Mouse (Mus musculus): ENCODE measurements around the gene Srd5a2. TPM values are rescaled to one million over a fixed set of nuclear protein-coding genes. Genes with fewer than 3 reads are reported as not detected.

The Srd5a2 gene
- polyA plus RNA-seq, 1 experiment from 2014 or later = not detected

DNA sequence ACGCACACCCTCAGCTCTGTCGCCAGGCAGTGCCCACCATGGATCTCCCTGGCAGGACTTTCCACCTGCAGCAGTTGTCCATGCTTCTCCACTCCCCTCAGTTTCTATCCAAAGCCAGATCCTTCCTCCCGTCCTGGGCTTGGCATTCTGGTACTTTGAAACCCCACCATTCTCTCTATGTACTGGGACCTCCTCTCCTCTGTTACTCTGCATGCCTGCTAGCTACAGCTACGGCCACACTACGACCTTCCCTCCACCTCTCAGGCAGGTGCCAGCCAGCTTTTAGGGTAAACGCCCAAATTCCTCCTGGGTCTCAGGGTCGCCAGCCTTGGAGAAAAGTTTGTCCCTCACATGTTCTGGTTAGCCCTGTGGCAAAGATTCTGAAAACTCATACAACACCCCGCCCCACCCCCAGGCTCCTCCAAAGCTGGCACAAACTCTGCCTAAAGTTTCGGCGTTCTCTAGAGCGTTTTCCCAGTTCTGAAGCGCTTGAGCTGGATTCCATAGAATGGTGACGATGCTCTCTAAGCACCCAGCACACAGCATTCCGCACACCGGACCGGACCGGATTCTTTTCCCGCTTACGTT lies 607 bp upstream of the Srd5a2 start:
- Histone ChIP-seq H3K9ac (no peak overlapping the region), H3K36me3 (ENCODE audit: insufficient read depth) (no peaks in the 10 kb centered on the region), H3K4me2 (peak overlapping the region; percentile 47), H3K27me3 (ENCODE audit: insufficient read depth, low read length) (peaks cover 54% of the 10 kb centered on the region), H3K4me1 (ENCODE audit: insufficient read depth) (no peaks in the 10 kb centered on the region), H3K9me3 (ENCODE audit: low read depth, low read length) (no peaks in the 10 kb centered on the region), H3K27ac (ENCODE audit: low read depth) (no peak overlapping the region), H3K4me3 (ENCODE audit: low read depth, low read length) (peak overlapping the region; percentile 17; the same call in 1 of the 2 replicates)
- DNase-seq (peak; percentile 11), ATAC-seq (ENCODE audit: insufficient read depth) (no peak)
- 4% methylated on average over 19 of the region's 19 CpGs for WGBS
- no peak for TF ChIP-seq CTCF (IDR thresholded peaks at IDR 0.05; ENCODE audit: low read depth)

GRCm38 (mm10) chr17:74043754-74044153 lies 4.0 kb downstream of the Srd5a2 start:
- 62% methylated on average over 4 of the region's 4 CpGs for WGBS
- ATAC-seq (ENCODE audit: insufficient read depth) = no peak
- H3K4me3 ChIP-seq (ENCODE audit: low read depth, low read length) = no peak overlapping the region

GRCm38 (mm10) chr17:74020526-74021203 lies 27.1 kb downstream of the Srd5a2 start:
- Histone ChIP-seq H3K9me3 (ENCODE audit: low read depth, low read length) (no peaks in the 10 kb centered on the region), H3K4me3 (ENCODE audit: low read depth, low read length) (no peak overlapping the region), H3K27ac (ENCODE audit: low read depth) (no peak overlapping the region), H3K27me3 (ENCODE audit: insufficient read depth, low read length) (no peaks in the 10 kb centered on the region), H3K9ac (no peak overlapping the region), H3K4me1 (ENCODE audit: insufficient read depth) (no peaks in the 10 kb centered on the region), H3K36me3 (ENCODE audit: insufficient read depth) (no peaks in the 10 kb centered on the region), H3K4me2 (no peak overlapping the region)
- DNase-seq = peak; percentile 94
- peak; percentile 98 for TF ChIP-seq CTCF (IDR thresholded peaks at IDR 0.05; ENCODE audit: low read depth)
- ATAC-seq (ENCODE audit: insufficient read depth) = peak; percentile 91
- WGBS = 37% methylated on average over 8 of the region's 8 CpGs

More at GRCm38 (mm10) chr17:74043754-74044153, 4.0 kb downstream of the Srd5a2 start:
- Histone ChIP-seq H3K27me3 (ENCODE audit: insufficient read depth, low read length) (peaks cover 45% of the 10 kb centered on the region), H3K4me1 (ENCODE audit: insufficient read depth) (no peaks in the 10 kb centered on the region), H3K9ac (no peak overlapping the region), H3K9me3 (ENCODE audit: low read depth, low read length) (no peaks in the 10 kb centered on the region), H3K27ac (ENCODE audit: low read depth) (no peak overlapping the region), H3K4me2 (no peak overlapping the region), H3K36me3 (ENCODE audit: insufficient read depth) (no peaks in the 10 kb centered on the region)
- no peak for TF ChIP-seq CTCF (IDR thresholded peaks at IDR 0.05; ENCODE audit: low read depth)
- no peak for DNase-seq

DNA sequence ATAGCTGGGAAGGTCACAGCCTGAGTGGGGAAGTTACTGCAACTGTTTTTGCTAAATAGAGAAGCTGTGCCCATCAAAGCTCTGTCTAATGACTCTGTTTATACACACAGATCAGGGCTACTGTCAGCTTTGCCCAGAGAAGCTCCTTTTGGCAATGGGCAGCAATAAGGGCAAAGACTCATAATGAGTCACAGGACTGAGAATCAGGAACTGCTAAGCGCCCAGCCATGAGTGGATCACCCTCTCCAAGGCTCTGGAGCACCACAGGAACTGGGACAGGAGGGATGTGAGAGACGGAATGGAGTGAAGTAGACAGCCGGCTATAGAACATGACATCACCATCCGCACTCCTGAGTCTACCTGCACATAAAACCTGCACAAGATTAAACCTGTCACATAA lies 29.4 kb downstream of the Srd5a2 start:
- Histone ChIP-seq H3K9ac (no peak overlapping the region), H3K9me3 (ENCODE audit: low read depth, low read length) (no peaks in the 10 kb centered on the region), H3K4me2 (no peak overlapping the region), H3K4me3 (ENCODE audit: low read depth, low read length) (no peak overlapping the region), H3K36me3 (ENCODE audit: insufficient read depth) (no peaks in the 10 kb centered on the region), H3K27me3 (ENCODE audit: insufficient read depth, low read length) (no peaks in the 10 kb centered on the region), H3K27ac (ENCODE audit: low read depth) (no peak overlapping the region), H3K4me1 (ENCODE audit: insufficient read depth) (no peaks in the 10 kb centered on the region)
- TF ChIP-seq CTCF (IDR thresholded peaks at IDR 0.05; ENCODE audit: low read depth) = no peak
- ATAC-seq (ENCODE audit: insufficient read depth) = no peak
- DNase-seq = no peak
- WGBS = 81% methylated on average over 4 of the region's 4 CpGs

DNA sequence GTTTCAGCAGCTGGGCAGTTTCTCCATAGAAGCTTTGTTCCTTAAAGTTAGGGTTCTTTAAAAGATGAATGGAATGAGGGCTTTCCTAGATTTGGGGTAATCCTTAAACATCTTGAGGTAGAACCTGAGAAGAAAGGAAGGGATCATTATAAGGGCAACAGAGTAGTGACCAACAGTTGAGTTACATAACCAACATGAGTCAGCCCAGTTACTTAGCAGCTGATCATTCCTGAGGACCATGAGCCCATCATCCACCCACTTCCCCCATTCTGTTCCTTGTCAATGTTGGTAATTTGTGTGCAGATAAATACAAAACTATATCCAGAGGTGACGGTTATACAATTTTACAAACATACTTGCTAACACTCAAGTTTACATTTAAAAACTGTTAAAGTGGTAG lies 30.1 kb downstream of the Srd5a2 start:
- no peaks in the 10 kb centered on the region for H3K4me1 ChIP-seq (ENCODE audit: insufficient read depth)
- H3K27me3 ChIP-seq (ENCODE audit: insufficient read depth, low read length) = no peaks in the 10 kb centered on the region
- H3K36me3 ChIP-seq (ENCODE audit: insufficient read depth) = no peaks in the 10 kb centered on the region
- ATAC-seq (ENCODE audit: insufficient read depth) (no peak), DNase-seq (no peak)
- H3K27ac ChIP-seq (ENCODE audit: low read depth) = no peak overlapping the region
- H3K9me3 ChIP-seq (ENCODE audit: low read depth, low read length) = no peaks in the 10 kb centered on the region
- no peak for TF ChIP-seq CTCF (IDR thresholded peaks at IDR 0.05; ENCODE audit: low read depth)
- 89% methylated on average over 1 of the region's 1 CpGs for WGBS
- no peak overlapping the region for H3K4me2 ChIP-seq
- H3K9ac ChIP-seq = no peak overlapping the region
- no peak overlapping the region for H3K4me3 ChIP-seq (ENCODE audit: low read depth, low read length)

DNA sequence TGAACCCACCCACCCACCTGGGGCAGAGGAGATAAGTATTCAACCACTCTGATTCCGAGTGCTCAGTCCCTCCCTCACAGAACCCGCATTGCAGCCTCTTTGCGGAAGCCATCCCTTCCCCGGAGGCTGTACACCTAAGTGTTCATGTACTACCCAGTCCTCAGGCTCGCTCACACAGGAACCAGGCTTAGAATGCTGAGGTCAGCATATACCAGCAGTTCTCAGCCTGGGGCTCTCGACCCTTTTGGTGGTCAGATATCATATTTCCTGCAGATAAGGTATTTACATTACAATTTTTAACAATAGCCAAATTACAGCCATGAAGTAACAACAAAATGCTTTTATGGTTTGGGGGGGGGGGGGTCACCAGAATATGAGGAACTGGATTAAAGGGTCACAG lies 32.6 kb downstream of the Srd5a2 start:
- no peak overlapping the region for H3K4me2 ChIP-seq
- H3K36me3 ChIP-seq (ENCODE audit: insufficient read depth) = no peaks in the 10 kb centered on the region
- no peaks in the 10 kb centered on the region for H3K9me3 ChIP-seq (ENCODE audit: low read depth, low read length)
- H3K4me3 ChIP-seq (ENCODE audit: low read depth, low read length) = no peak overlapping the region
- no peaks in the 10 kb centered on the region for H3K27me3 ChIP-seq (ENCODE audit: insufficient read depth, low read length)
- DNase-seq (no peak), ATAC-seq (ENCODE audit: insufficient read depth) (no peak)
- H3K9ac ChIP-seq = no peak overlapping the region
- H3K27ac ChIP-seq (ENCODE audit: low read depth) = no peak overlapping the region
- 67% methylated on average over 6 of the region's 6 CpGs for WGBS
- TF ChIP-seq CTCF (IDR thresholded peaks at IDR 0.05; ENCODE audit: low read depth) = no peak
- H3K4me1 ChIP-seq (ENCODE audit: insufficient read depth) = no peaks in the 10 kb centered on the region

GRCm38 (mm10) chr17:74008680-74009079 lies 39.0 kb downstream of the Srd5a2 start:
- Histone ChIP-seq H3K4me3 (ENCODE audit: low read depth, low read length) (no peak overlapping the region), H3K27me3 (ENCODE audit: insufficient read depth, low read length) (no peaks in the 10 kb centered on the region), H3K4me2 (no peak overlapping the region), H3K9me3 (ENCODE audit: low read depth, low read length) (no peaks in the 10 kb centered on the region), H3K9ac (no peak overlapping the region), H3K36me3 (ENCODE audit: insufficient read depth) (no peaks in the 10 kb centered on the region), H3K27ac (ENCODE audit: low read depth) (no peak overlapping the region), H3K4me1 (ENCODE audit: insufficient read depth) (no peaks in the 10 kb centered on the region)
- TF ChIP-seq CTCF (IDR thresholded peaks at IDR 0.05; ENCODE audit: low read depth) = no peak
- ATAC-seq (ENCODE audit: insufficient read depth) = no peak
- DNase-seq = no peak
- WGBS = 59% methylated on average over 4 of the region's 4 CpGs

All from lung, embryonic 14.5 days (tissue).